Mouse (Mus musculus) lung, postnatal 0 days (tissue): ENCODE results near the gene Fam20b.

Source experiments
- CTCF ChIP-seq: IDR thresholded peaks from 2 replicates; pipeline ENCODE4 v1.5.1; 2016; ENCODE audit warnings: antibody characterized with exemption, mild to moderate bottlenecking
- EP300 ChIP-seq: IDR thresholded peaks from 2 replicates; pipeline ENCODE4 v1.6.1; 2016; ENCODE audit warnings: antibody characterized with exemption, mild to moderate bottlenecking, control low read depth

GRCm38 (mm10) chr1:156734019-156734418 lies 15.1 kb upstream of the Fam20b start:
- TF ChIP-seq EP300 (no peak), CTCF (no peak)
